Mouse (Mus musculus): ENCODE results near the gene Gata3. TPM values are rescaled to one million over a fixed set of nuclear protein-coding genes. Genes with fewer than 3 reads are reported as not detected.

The Gata3 gene
- polyA plus RNA-seq, 1 experiment from 2014 or later, result 5.7 TPM

DNA sequence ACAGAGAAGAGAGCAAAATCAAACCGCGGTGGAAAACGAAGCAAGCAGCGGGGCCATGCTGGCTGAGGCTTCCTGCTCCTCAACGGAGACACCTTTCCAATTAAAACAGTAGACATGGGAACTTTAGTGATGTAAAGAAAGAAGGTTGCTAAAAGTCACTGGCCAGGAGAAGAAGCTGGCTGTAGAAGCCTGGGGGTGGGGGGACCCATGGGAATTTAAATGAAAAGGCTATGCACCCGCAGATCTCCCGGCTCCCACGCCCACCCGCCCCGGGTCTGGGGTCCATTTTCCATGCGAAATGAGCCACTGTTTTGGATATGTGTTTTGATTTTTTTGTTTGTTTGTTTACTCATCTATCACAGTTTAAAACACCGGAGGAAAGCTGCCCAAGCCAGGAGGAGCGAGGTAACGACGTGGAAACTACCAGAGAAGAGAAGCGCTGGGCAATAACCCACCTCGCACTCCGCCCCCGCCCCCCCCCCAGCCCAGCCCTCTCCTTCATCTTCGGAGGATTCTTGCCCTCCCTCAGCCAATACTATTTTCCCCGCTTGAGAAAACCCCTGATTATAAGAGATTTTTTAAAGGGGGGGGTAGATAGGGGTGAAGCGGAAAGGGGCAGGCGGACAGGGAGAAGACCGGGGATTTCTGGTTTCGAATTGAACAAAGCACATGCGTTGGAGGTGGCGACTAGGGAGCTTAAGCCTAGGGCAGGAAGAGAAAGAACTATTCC, 5.9 kb downstream of the Gata3 start:
- under 1% methylated on average over 27 of the region's 27 CpGs for WGBS
- ATAC-seq (ENCODE audit: borderline replicate concordance, extremely low read depth, low FRiP score, low TSS enrichment), result no peak
- Histone ChIP-seq H3K4me2 (peak overlapping the region; percentile 56), H3K27me3 (peaks cover 91% of the 10 kb centered on the region), H3K9ac (no peak overlapping the region), H3K27ac (no peak overlapping the region), H3K9me3 (no peaks in the 10 kb centered on the region), H3K36me3 (no peaks in the 10 kb centered on the region), H3K4me1 (peaks cover 41% of the 10 kb centered on the region), H3K4me3 (peak overlapping the region; percentile 28)

DNA sequence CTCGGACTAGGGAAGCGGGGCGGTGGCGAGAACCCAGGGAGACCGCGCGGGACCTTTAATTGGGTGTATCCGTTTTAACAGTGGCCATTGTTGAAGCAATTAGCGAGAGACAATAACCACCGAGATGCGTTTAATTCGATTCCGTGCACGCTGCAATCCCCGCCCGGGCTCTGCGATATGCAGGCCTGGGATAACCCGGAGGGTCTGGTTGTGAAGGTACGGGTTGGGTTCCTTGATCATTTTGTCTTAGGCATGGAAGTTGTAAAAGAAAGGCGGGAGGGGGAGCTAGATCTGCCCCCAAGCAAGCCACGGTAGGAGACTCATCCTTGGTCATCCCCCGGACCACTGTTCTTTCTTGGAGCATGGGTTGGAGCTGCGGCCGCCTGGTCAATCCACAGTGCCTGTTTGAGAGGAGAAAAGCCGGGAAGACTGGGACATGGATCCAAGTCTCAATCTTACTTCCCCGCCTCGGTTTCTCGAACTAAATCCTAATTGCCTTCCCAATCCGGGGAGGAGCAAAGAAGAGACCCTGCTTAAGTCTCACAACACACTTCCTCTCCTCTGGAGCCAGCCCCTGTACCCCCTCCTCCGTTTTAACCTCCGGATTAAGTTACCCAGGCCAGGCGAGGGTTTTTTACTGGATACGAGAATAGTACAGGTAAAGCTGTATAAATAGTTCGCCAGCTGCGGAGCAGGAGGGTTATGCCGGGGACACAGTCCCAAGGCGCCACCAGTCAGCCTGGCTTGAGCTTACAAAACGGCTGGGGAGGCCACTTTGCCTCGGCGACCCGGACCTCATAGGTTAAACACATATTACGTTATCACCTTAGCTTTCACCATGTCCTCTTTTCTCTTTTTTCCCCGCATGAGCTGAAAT, 6.7 kb downstream of the Gata3 start:
- no peaks in the 10 kb centered on the region for H3K36me3 ChIP-seq
- H3K4me2 ChIP-seq, result peak overlapping the region; percentile 56
- 1% methylated on average over 43 of the region's 43 CpGs for WGBS
- H3K4me1 ChIP-seq, result peaks cover 46% of the 10 kb centered on the region
- H3K9me3 ChIP-seq, result no peaks in the 10 kb centered on the region
- H3K27me3 ChIP-seq, result peaks cover 88% of the 10 kb centered on the region
- H3K27ac ChIP-seq, result no peak overlapping the region
- ATAC-seq (ENCODE audit: borderline replicate concordance, extremely low read depth, low FRiP score, low TSS enrichment), result no peak
- H3K4me3 ChIP-seq, result peak overlapping the region; percentile 28
- no peak overlapping the region for H3K9ac ChIP-seq

DNA sequence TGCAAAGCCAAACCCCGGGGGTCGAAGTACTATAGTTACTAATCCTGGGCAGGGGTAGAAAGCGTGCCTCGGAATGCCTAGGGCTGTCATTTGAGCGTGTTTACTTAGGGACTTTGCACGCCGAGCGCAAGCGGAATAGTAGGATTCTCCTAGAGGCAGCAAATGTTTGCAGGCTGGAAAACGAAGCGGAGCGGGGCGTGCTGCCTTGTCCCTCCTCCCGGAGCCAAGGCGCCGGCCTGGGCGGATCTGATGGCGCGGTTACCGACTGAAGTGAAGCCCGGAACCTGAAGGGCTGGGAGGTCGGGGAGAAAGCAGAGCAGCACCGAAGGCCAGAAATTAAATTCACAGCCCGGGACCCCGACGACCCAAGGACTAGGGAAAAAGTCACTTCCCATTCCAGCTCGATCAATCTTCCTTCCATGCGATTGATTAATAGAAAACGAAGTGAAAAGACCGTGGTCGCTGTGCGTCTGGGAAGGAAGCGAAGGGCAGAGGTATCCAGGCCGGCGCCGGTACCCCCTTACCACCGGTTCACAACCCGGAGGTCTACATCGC, 7.4 kb downstream of the Gata3 start:
- no peak for ATAC-seq (ENCODE audit: borderline replicate concordance, extremely low read depth, low FRiP score, low TSS enrichment)
- H3K9ac ChIP-seq, result no peak overlapping the region
- no peaks in the 10 kb centered on the region for H3K9me3 ChIP-seq
- H3K4me3 ChIP-seq, result peak overlapping the region; percentile 28
- peaks cover 54% of the 10 kb centered on the region for H3K4me1 ChIP-seq
- H3K4me2 ChIP-seq, result peak overlapping the region; percentile 56
- no peak overlapping the region for H3K27ac ChIP-seq
- WGBS, result under 1% methylated on average over 39 of the region's 39 CpGs
- peaks cover 88% of the 10 kb centered on the region for H3K27me3 ChIP-seq
- no peaks in the 10 kb centered on the region for H3K36me3 ChIP-seq

DNA sequence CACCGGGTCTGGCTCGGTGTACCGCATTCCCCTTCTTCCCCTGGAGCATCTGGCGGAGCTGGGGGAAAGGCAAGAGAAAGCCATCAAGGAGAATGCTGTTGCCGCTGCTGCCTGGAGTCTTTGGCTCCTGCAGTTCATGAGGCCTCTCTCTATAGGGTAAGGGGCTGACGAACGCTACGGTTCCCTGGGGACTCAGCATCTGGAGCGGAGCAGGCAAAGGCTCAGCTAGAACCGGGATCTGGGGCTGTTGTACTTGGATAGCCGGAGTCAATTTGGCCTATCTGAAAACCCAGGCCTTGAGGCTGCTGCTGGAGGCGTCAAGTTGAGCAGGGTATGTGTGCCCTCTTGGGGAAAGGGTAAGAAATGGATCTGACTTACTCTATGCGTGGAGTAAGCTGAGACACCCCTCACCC, 8.2 kb downstream of the Gata3 start:
- peaks cover 88% of the 10 kb centered on the region for H3K27me3 ChIP-seq
- H3K4me1 ChIP-seq, result peaks cover 61% of the 10 kb centered on the region
- 4% methylated on average over 13 of the region's 13 CpGs for WGBS
- H3K9ac ChIP-seq, result no peak overlapping the region
- ATAC-seq (ENCODE audit: borderline replicate concordance, extremely low read depth, low FRiP score, low TSS enrichment), result no peak
- no peak overlapping the region for H3K27ac ChIP-seq
- peak overlapping the region; percentile 26 for H3K4me3 ChIP-seq
- no peaks in the 10 kb centered on the region for H3K36me3 ChIP-seq
- peak overlapping the region; percentile 64 for H3K4me2 ChIP-seq
- no peaks in the 10 kb centered on the region for H3K9me3 ChIP-seq

DNA sequence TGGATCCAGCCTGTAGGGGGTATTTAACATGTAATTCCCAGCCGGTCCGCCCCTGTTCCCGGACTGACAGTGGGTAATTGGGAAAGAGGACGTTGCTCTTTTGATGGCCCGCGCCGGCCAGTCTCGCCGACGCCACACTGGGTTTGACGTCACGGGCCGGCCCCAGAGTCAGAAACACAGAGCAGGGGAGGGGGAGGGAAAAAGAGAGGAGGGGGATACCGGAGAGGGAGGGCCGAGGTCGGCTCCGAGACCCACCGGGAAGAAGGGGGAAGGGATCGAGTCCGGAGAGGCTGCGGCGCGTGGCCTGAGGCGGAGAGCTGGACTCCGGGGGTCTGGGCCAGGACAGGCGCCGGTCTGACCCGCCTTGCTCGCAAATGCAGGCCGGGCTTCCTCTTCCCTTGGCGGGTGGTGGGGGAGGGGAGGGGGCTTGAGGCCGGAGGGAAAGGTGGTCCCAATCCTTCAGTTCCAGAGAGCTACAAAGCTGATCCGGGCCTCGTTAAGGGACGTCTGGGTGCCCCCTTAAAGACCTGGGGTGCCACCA, 8.7 kb downstream of the Gata3 start, which contains the start of gene 4930412O13Rik:
Gene 4930412O13Rik, plus strand, starts transcription at position 202 of the 541 bp plus-strand sequence.
- WGBS, result 2% methylated on average over 33 of the region's 35 CpGs
- Histone ChIP-seq H3K4me2 (peak within 1 kb of the TSS; percentile 99), H3K4me1 (peaks cover 61% of the 10 kb centered on the region), H3K9me3 (no peaks in the 10 kb centered on the region), H3K4me3 (peak within 1 kb of the TSS; percentile 28), H3K36me3 (no peaks in the 10 kb centered on the region), H3K9ac (no peak within 1 kb of the TSS), H3K27me3 (peaks cover 88% of the 10 kb centered on the region), H3K27ac (no peak within 1 kb of the TSS)
- ATAC-seq (ENCODE audit: borderline replicate concordance, extremely low read depth, low FRiP score, low TSS enrichment), result no peak

DNA sequence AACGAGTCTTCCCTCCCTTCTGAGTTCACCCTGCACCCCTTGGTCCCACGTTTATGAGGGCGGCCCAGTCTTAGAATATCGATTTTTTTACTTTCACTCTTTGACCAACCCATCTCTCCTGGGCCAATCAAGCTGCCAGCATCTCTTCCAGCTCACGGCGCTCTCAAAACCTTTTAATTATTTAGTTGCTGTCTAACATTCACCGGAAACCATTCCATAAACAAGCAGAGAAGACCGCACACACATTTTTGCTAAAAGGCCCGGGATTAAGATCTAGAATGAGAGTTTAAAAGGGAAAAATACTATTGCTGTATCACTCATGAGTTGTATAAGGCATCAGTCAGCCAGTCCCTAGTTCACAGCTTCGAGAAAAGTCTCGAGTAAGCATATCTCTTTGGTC, 9.6 kb downstream of the Gata3 start:
- Histone ChIP-seq H3K9ac (no peak overlapping the region), H3K36me3 (no peaks in the 10 kb centered on the region), H3K27me3 (peaks cover 88% of the 10 kb centered on the region), H3K4me1 (peaks cover 61% of the 10 kb centered on the region), H3K4me2 (peak overlapping the region; percentile 99), H3K4me3 (no peak overlapping the region; the same call in 1 of the 2 replicates), H3K9me3 (no peaks in the 10 kb centered on the region), H3K27ac (no peak overlapping the region)
- ATAC-seq (ENCODE audit: borderline replicate concordance, extremely low read depth, low FRiP score, low TSS enrichment), result no peak
- 8% methylated on average over 11 of the region's 11 CpGs for WGBS

DNA sequence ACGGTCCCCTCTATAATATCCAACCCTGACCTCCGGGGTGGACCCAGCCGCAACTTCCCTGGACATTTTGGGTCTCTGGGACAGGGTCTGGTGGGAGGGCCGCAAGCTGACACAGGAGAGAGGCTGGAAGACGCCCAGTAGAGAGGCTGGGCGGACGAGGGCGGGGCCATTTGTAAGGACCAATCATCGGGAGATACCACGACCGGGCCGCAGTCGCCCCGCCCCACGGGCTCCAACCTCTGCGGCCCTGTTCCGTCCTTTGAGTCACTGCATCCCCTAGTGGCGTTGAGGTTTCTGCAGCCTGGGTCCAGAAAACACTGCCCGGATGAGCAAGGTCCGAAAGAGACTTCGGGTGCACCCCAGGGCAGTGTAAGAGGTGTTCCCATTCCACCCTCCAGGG, 10.3 kb downstream of the Gata3 start:
- Histone ChIP-seq H3K9ac (peak overlapping the region; percentile 37; the same call in 1 of the 2 replicates), H3K4me3 (peak overlapping the region; percentile 55), H3K4me1 (peaks cover 61% of the 10 kb centered on the region), H3K36me3 (no peaks in the 10 kb centered on the region), H3K4me2 (peak overlapping the region; percentile 99), H3K27me3 (peaks cover 88% of the 10 kb centered on the region), H3K27ac (0 out of 2 replicates have a peak overlapping the region, but pooled peaks have one; percentile 11), H3K9me3 (no peaks in the 10 kb centered on the region)
- WGBS, result under 1% methylated on average over 21 of the region's 21 CpGs
- peak; percentile 96 for ATAC-seq (ENCODE audit: borderline replicate concordance, extremely low read depth, low FRiP score, low TSS enrichment)

DNA sequence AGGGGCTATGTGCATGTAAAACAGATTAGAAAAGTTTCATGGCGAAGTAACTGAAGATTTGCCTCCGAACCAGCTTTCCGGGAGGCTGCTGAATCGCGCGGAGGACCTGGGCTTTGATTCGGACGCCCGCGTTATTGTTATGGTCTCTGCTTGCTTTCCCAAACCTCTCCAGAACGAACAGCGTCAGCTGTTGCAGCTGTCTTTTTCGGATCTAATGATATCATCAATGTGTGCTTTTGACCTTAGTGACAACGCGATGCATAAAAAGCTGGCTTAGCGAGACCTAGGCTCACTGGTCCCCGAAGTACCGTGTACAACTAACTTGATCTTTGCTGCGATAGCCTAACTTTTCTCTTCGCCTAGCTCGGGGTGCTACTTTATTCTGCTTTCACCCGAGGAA, 10.7 kb downstream of the Gata3 start:
- Histone ChIP-seq H3K27me3 (peaks cover 88% of the 10 kb centered on the region), H3K27ac (0 out of 2 replicates have a peak overlapping the region, but pooled peaks have one; percentile 11), H3K9ac (peak overlapping the region; percentile 37; the same call in 1 of the 2 replicates), H3K4me2 (peak overlapping the region; percentile 99), H3K9me3 (no peaks in the 10 kb centered on the region), H3K4me3 (peak overlapping the region; percentile 55), H3K4me1 (peaks cover 61% of the 10 kb centered on the region), H3K36me3 (no peaks in the 10 kb centered on the region)
- peak; percentile 2; the same call in 1 of the 2 replicates for ATAC-seq (ENCODE audit: borderline replicate concordance, extremely low read depth, low FRiP score, low TSS enrichment)
- under 1% methylated on average over 22 of the region's 22 CpGs for WGBS

DNA sequence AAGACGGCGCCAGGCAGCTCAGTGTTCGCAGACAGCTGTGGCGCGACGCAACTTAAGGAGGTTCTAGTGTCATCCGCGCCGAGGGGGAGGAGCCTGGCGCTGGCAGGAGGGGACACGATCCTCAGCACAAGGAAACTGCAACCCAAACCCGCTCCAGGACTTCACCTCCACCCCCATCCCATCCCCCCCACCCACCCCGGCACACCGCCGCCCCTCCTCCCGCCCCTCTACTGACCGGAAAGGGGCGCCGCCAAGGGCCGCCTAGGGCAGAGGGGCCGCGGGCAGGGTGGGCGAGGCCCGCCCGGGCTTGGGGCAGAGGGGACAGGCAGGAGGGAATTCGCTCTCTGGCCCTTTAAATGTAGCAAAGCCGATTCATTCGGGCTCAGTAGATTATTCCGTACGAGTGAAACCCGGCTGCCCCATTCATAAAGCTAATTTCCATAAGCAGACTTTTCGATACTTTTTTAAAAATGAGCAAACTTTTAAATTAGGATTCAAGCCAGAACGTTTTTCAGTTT, 11.2 kb downstream of the Gata3 start:
- H3K36me3 ChIP-seq, result no peaks in the 10 kb centered on the region
- peak overlapping the region; percentile 34; the same call in 1 of the 2 replicates for H3K27ac ChIP-seq
- peaks cover 88% of the 10 kb centered on the region for H3K27me3 ChIP-seq
- H3K9ac ChIP-seq, result peak overlapping the region; percentile 37; the same call in 1 of the 2 replicates
- 0% methylated on average over 23 of the region's 33 CpGs for WGBS
- H3K4me2 ChIP-seq, result peak overlapping the region; percentile 99
- H3K9me3 ChIP-seq, result no peaks in the 10 kb centered on the region
- peak; percentile 13; the same call in 1 of the 2 replicates for ATAC-seq (ENCODE audit: borderline replicate concordance, extremely low read depth, low FRiP score, low TSS enrichment)
- peak overlapping the region; percentile 55 for H3K4me3 ChIP-seq
- H3K4me1 ChIP-seq, result peaks cover 59% of the 10 kb centered on the region

DNA sequence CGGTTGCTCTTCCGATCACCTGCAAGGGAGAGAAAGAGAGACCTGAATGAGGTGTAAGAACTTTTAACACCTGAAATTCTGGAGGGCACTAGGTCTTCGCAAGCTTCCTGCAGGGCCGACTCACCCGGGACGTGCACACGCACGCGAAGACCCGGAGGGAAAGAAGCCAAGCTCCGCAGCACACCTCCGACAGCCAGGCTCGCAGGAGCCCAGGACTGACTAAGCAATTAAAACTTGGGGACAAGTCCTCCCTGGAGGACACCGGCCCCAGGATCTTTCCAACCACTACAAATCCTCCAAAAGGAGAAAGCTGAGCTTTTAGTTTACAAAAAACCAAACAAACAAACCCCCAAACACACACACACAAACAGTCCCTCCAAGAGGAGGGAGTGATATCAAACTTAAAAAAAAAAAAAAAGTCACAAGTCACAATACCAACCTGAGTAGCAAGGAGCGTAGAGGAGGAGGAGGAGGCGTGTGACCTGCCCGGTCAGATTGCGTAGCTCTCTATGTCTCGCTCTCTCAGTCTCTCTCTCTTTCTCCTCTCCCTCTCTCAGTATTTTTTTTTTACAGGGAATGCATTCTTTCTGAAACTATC, 11.8 kb downstream of the Gata3 start:
- WGBS, result 3% methylated on average over 19 of the region's 19 CpGs
- H3K9me3 ChIP-seq, result no peaks in the 10 kb centered on the region
- peaks cover 88% of the 10 kb centered on the region for H3K27me3 ChIP-seq
- no peak overlapping the region for H3K27ac ChIP-seq
- H3K4me3 ChIP-seq, result peak overlapping the region; percentile 55
- H3K4me2 ChIP-seq, result peak overlapping the region; percentile 99
- peak overlapping the region; percentile 32 for H3K9ac ChIP-seq
- H3K4me1 ChIP-seq, result peaks cover 54% of the 10 kb centered on the region
- no peak for ATAC-seq (ENCODE audit: borderline replicate concordance, extremely low read depth, low FRiP score, low TSS enrichment)
- no peaks in the 10 kb centered on the region for H3K36me3 ChIP-seq

DNA sequence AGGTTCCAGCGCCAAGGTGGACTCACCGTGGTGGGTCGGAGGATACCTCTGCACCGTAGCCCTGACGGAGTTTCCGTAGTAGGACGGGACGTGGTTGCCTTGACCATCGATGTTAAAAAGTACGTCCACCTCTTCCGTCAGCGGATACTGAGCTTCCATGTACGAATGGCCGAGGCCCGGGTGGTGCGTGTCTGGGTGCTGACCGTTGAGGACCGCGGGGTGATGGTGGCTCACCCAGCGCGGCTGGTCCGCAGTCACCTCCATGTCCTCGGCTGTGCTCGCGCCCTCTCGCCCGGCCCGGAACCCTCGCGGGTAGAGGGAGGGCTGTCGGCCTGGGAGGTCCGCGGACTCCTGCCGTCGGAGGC, 12.5 kb downstream of the Gata3 start:
- ATAC-seq (ENCODE audit: borderline replicate concordance, extremely low read depth, low FRiP score, low TSS enrichment), result no peak
- peak overlapping the region; percentile 55 for H3K4me3 ChIP-seq
- H3K9ac ChIP-seq, result peak overlapping the region; percentile 32
- H3K9me3 ChIP-seq, result no peaks in the 10 kb centered on the region
- no peaks in the 10 kb centered on the region for H3K36me3 ChIP-seq
- H3K27ac ChIP-seq, result no peak overlapping the region
- under 1% methylated on average over 35 of the region's 35 CpGs for WGBS
- peaks cover 89% of the 10 kb centered on the region for H3K27me3 ChIP-seq
- peaks cover 47% of the 10 kb centered on the region for H3K4me1 ChIP-seq
- H3K4me2 ChIP-seq, result peak overlapping the region; percentile 99

Data from lung, embryonic 15.5 days (tissue).